Mouse (Mus musculus) heart, embryonic 16.5 days (tissue): ENCODE measurements at regions not wholly inside any gene's neighbourhood (a gene's known extent, or its start where the extent isn't known, plus 50 kb on each side); places are given as distances from the start of the nearest gene placed in this dataset.

Experiments
- ATAC-seq: fragments of 200-750 bp; cut with Nextera tagmentation; replicated peaks from 2 replicates; pipeline ENCODE4 v1.8.0; 2017; ENCODE audit warnings: moderate number of reproducible peaks; ENCODE audit not compliant: insufficient read depth, low FRiP score; ENCODE audit errors: extremely low read depth
- H3K27ac ChIP-seq: fragments of 300-500 bp; sonication (generic); 2 replicates; pipeline ENCODE4 v1.5.1; 2014; ENCODE audit warnings: mild to moderate bottlenecking, low read length, control low read depth, moderate library complexity
- H3K27me3 ChIP-seq: fragments of 300-500 bp; sonication (generic); 2 replicates; pipeline ENCODE4 v1.6.1; 2014; ENCODE audit warnings: low read length, mixed read lengths; ENCODE audit not compliant: control insufficient read depth, insufficient read depth
- H3K36me3 ChIP-seq: fragments of 300-500 bp; sonication (generic); 2 replicates; pipeline ENCODE4 v1.6.1; 2014; ENCODE audit not compliant: control insufficient read depth, insufficient read depth
- H3K4me1 ChIP-seq: fragments of 300-500 bp; sonication (generic); 2 replicates; pipeline ENCODE4 v1.6.1; 2014; ENCODE audit warnings: low read length, mixed read lengths; ENCODE audit not compliant: control insufficient read depth, insufficient read depth
- H3K4me2 ChIP-seq: fragments of 300-500 bp; sonication (generic); 2 replicates; pipeline ENCODE4 v1.6.1; 2014; ENCODE audit warnings: low read depth, mild to moderate bottlenecking, control low read depth, low read length
- H3K4me3 ChIP-seq: fragments of 300-500 bp; sonication (generic); 2 replicates; pipeline ENCODE4 v1.5.1; 2014; ENCODE audit warnings: mild to moderate bottlenecking, control low read depth, low read length
- H3K9ac ChIP-seq: fragments of 300-500 bp; sonication (generic); 2 replicates; pipeline ENCODE4 v1.6.1; 2014; ENCODE audit warnings: low read length, control low read depth
- H3K9me3 ChIP-seq: fragments of 300-500 bp; sonication (generic); replicated peaks from 2 replicates; pipeline ENCODE4 v1.6.1; 2016; ENCODE audit warnings: low read length; ENCODE audit not compliant: control insufficient read depth
- WGBS: fragments of 180-500 bp; shearing (Covaris S2); extraction: QIAGEN DNeasy Blood & Tissue Kit; methylation state at CpG from one replicate; pipeline ENCODE4 v1.1.7; 2014; 5-methylcytosine and 5-hydroxymethylcytosine counted together

GRCm38 (mm10) chr12:26091865-26092264 is 323.2 kb downstream of the Rnf144a start:
- WGBS, result 62% methylated on average over 3 of the region's 3 CpGs
- ATAC-seq, result no peak
- Histone ChIP-seq H3K36me3 (no peaks in the 10 kb centered on the region), H3K4me3 (no peak overlapping the region), H3K9ac (no peak overlapping the region), H3K4me1 (no peaks in the 10 kb centered on the region), H3K27ac (no peak overlapping the region), H3K27me3 (no peaks in the 10 kb centered on the region), H3K9me3 (no peaks in the 10 kb centered on the region), H3K4me2 (no peak overlapping the region)

GRCm38 (mm10) chr12:26088389-26088788 is 326.7 kb downstream of the Rnf144a start:
- WGBS, result 60% methylated on average over 3 of the region's 3 CpGs
- no peaks in the 10 kb centered on the region for H3K9me3 ChIP-seq
- H3K27me3 ChIP-seq, result no peaks in the 10 kb centered on the region
- no peak overlapping the region for H3K4me3 ChIP-seq
- ATAC-seq, result no peak
- no peaks in the 10 kb centered on the region for H3K36me3 ChIP-seq
- no peak overlapping the region for H3K4me2 ChIP-seq
- H3K27ac ChIP-seq, result no peak overlapping the region
- H3K9ac ChIP-seq, result no peak overlapping the region
- no peaks in the 10 kb centered on the region for H3K4me1 ChIP-seq

- H3K27ac ChIP-seq, result no peak overlapping the region
- no peaks in the 10 kb centered on the region for H3K36me3 ChIP-seq
- H3K4me3 ChIP-seq, result no peak overlapping the region
- no peak overlapping the region for H3K4me2 ChIP-seq
- H3K9me3 ChIP-seq, result no peaks in the 10 kb centered on the region
- H3K27me3 ChIP-seq, result no peaks in the 10 kb centered on the region
- ATAC-seq, result no peak
- H3K4me1 ChIP-seq, result no peaks in the 10 kb centered on the region
- no peak overlapping the region for H3K9ac ChIP-seq
- 84% methylated on average over 4 of the region's 4 CpGs for WGBS
These were observed 328.1 kb downstream of the Rnf144a start for GRCm38 (mm10) chr12:26086923-26087322.

- Histone ChIP-seq H3K27me3 (no peaks in the 10 kb centered on the region), H3K27ac (no peak overlapping the region), H3K4me2 (no peak overlapping the region), H3K4me1 (no peaks in the 10 kb centered on the region), H3K9me3 (no peaks in the 10 kb centered on the region), H3K9ac (no peak overlapping the region), H3K4me3 (no peak overlapping the region), H3K36me3 (no peaks in the 10 kb centered on the region)
- no peak for ATAC-seq
- 74% methylated on average over 3 of the region's 3 CpGs for WGBS
These were observed 328.6 kb downstream of the Rnf144a start for GRCm38 (mm10) chr12:26086414-26086813.

- no peak overlapping the region for H3K9ac ChIP-seq
- no peak for ATAC-seq
- no peak overlapping the region for H3K4me3 ChIP-seq
- H3K4me2 ChIP-seq, result no peak overlapping the region
- H3K4me1 ChIP-seq, result no peaks in the 10 kb centered on the region
- no peaks in the 10 kb centered on the region for H3K27me3 ChIP-seq
- WGBS, result 54% methylated on average over 4 of the region's 4 CpGs
- no peak overlapping the region for H3K27ac ChIP-seq
- H3K9me3 ChIP-seq, result no peaks in the 10 kb centered on the region
- no peaks in the 10 kb centered on the region for H3K36me3 ChIP-seq
These were observed 335.9 kb downstream of the Rnf144a start for GRCm38 (mm10) chr12:26079061-26079625.

- no peak for ATAC-seq
- 34% methylated on average over 9 of the region's 9 CpGs for WGBS
These were observed 339.3 kb downstream of the Rnf144a start for GRCm38 (mm10) chr12:26075638-26076254.

GRCm38 (mm10) chr12:26072180-26072579 is 342.9 kb downstream of the Rnf144a start:
- Histone ChIP-seq H3K36me3 (no peaks in the 10 kb centered on the region), H3K4me2 (no peak overlapping the region), H3K4me3 (no peak overlapping the region), H3K27ac (no peak overlapping the region), H3K27me3 (peaks cover 3% of the 10 kb centered on the region; the same call in 1 of the 2 replicates), H3K9ac (no peak overlapping the region), H3K4me1 (peaks cover 7% of the 10 kb centered on the region; the same call in 1 of the 2 replicates), H3K9me3 (no peaks in the 10 kb centered on the region)
- ATAC-seq, result no peak
- WGBS, result 71% methylated on average over 7 of the region's 7 CpGs

More at GRCm38 (mm10) chr12:26075638-26076254, 339.3 kb downstream of the Rnf144a start:
- Histone ChIP-seq H3K4me1 (no peaks in the 10 kb centered on the region), H3K4me2 (no peak overlapping the region), H3K4me3 (no peak overlapping the region), H3K9me3 (no peaks in the 10 kb centered on the region), H3K27ac (no peak overlapping the region), H3K9ac (no peak overlapping the region), H3K36me3 (no peaks in the 10 kb centered on the region), H3K27me3 (no peaks in the 10 kb centered on the region)

GRCm38 (mm10) chr12:26071610-26072009 is 343.4 kb downstream of the Rnf144a start:
- Histone ChIP-seq H3K4me2 (no peak overlapping the region), H3K9ac (no peak overlapping the region), H3K36me3 (no peaks in the 10 kb centered on the region), H3K4me3 (no peak overlapping the region), H3K4me1 (peaks cover 7% of the 10 kb centered on the region; the same call in 1 of the 2 replicates), H3K9me3 (no peaks in the 10 kb centered on the region), H3K27me3 (peaks cover 3% of the 10 kb centered on the region; the same call in 1 of the 2 replicates), H3K27ac (no peak overlapping the region)
- ATAC-seq, result no peak
- WGBS, result 8% methylated on average over 3 of the region's 3 CpGs

GRCm38 (mm10) chr12:26068685-26069008 is 346.4 kb downstream of the Rnf144a start:
- Histone ChIP-seq H3K9ac (no peak overlapping the region), H3K27me3 (peaks cover 3% of the 10 kb centered on the region; the same call in 1 of the 2 replicates), H3K36me3 (no peaks in the 10 kb centered on the region), H3K4me3 (peak overlapping the region; percentile 25), H3K4me2 (peak overlapping the region; percentile 64), H3K27ac (no peak overlapping the region), H3K4me1 (peaks cover 7% of the 10 kb centered on the region; the same call in 1 of the 2 replicates), H3K9me3 (no peaks in the 10 kb centered on the region)
- no peak for ATAC-seq
- WGBS, result 29% methylated on average over 4 of the region's 4 CpGs
